Mouse (Mus musculus): ENCODE results near the gene Mlxip. TPM values are rescaled to one million over a fixed set of nuclear protein-coding genes. Genes with fewer than 3 reads are reported as not detected.

Mlxip gene
- polyA plus RNA-seq (2015; fragmentation: Nextera tagmentation; extraction: Ambion mirVana) = 17.4 and 18.7 TPM in 2 replicates

GRCm38 (mm10) chr5:123394303-123394956 lies at the start of gene Mlxip:
TSS of gene Mlxip (plus strand) at chr5:123394798.
- Histone ChIP-seq H3K4me1 (replicated peaks) (peaks cover 51% of the 10 kb centered on the region), H3K4me3 (replicated peaks) (peak within 1 kb of the TSS; percentile 95), H3K27ac (peak within 1 kb of the TSS; percentile 87), H3K4me2 (replicated peaks) (peak within 1 kb of the TSS; percentile 88), H3K9ac (replicated peaks) (peak within 1 kb of the TSS; percentile 96), H3K9me3 (no peaks in the 10 kb centered on the region), H3K36me3 (no peaks in the 10 kb centered on the region), H3K27me3 (no peaks in the 10 kb centered on the region)
- ATAC-seq = peak; percentile 95
- WGBS = under 1% methylated on average over 50 of the region's 50 CpGs

- no peaks in the 10 kb centered on the region for H3K27me3 ChIP-seq
- peak overlapping the region; percentile 99 for H3K9ac ChIP-seq (replicated peaks)
- H3K4me1 ChIP-seq (replicated peaks) = peaks cover 37% of the 10 kb centered on the region
- H3K27ac ChIP-seq = peak overlapping the region; percentile 99
- peak; percentile 24 for ATAC-seq
- no peaks in the 10 kb centered on the region for H3K9me3 ChIP-seq
- WGBS = under 1% methylated on average over 77 of the region's 87 CpGs
- peak overlapping the region; percentile 93 for H3K4me3 ChIP-seq (replicated peaks)
- peaks cover 5% of the 10 kb centered on the region for H3K36me3 ChIP-seq
- peak overlapping the region; percentile 91 for H3K4me2 ChIP-seq (replicated peaks)
Observed at GRCm38 (mm10) chr5:123344963-123345852, 49.4 kb upstream of the Mlxip start.

- Histone ChIP-seq H3K4me1 (replicated peaks) (peaks cover 45% of the 10 kb centered on the region), H3K27ac (peak overlapping the region; percentile 99), H3K9ac (replicated peaks) (peak overlapping the region; percentile 99), H3K36me3 (peaks cover 7% of the 10 kb centered on the region), H3K27me3 (no peaks in the 10 kb centered on the region), H3K9me3 (no peaks in the 10 kb centered on the region), H3K4me3 (replicated peaks) (peak overlapping the region; percentile 93), H3K4me2 (replicated peaks) (peak overlapping the region; percentile 91)
- peak; percentile 60 for ATAC-seq
- 0% methylated on average over 22 of the region's 22 CpGs for WGBS
Observed at GRCm38 (mm10) chr5:123345853-123346654, 48.5 kb upstream of the Mlxip start.

DNA sequence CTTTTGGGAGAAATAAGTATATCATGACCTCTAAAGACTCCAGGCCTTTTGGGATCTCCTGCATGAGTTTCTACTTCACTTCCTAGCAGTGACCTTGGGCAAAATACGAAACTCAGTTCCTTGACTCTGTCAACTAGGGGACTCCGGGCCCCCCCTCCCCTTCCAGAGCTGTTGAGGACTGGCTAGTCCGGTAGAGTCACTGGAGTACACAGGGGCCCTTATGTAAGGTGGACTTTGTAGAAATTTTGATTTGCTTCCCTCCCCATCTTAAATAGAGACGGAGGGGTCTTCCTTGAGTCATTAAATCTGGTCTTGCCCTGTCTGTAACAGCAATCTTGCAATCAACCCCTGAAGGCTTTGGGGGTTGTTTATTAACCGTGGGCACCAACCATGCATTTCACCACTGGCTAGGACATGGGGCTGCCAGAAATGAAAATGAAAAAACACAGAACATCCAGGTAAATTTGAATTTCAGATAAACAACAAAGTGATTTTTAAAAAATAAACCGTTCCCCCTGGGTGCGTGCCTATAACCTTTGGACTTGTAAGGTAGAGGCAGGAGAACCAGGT lies 47.8 kb upstream of the Mlxip start:
- ATAC-seq = no peak
- peak overlapping the region; percentile 99 for H3K9ac ChIP-seq (replicated peaks)
- H3K4me2 ChIP-seq (replicated peaks) = peak overlapping the region; percentile 91
- H3K36me3 ChIP-seq = peaks cover 11% of the 10 kb centered on the region
- WGBS = 61% methylated on average over 7 of the region's 7 CpGs
- H3K4me1 ChIP-seq (replicated peaks) = peaks cover 51% of the 10 kb centered on the region
- H3K27me3 ChIP-seq = no peaks in the 10 kb centered on the region
- H3K27ac ChIP-seq = peak overlapping the region; percentile 99
- H3K4me3 ChIP-seq (replicated peaks) = peak overlapping the region; percentile 93
- no peaks in the 10 kb centered on the region for H3K9me3 ChIP-seq

DNA sequence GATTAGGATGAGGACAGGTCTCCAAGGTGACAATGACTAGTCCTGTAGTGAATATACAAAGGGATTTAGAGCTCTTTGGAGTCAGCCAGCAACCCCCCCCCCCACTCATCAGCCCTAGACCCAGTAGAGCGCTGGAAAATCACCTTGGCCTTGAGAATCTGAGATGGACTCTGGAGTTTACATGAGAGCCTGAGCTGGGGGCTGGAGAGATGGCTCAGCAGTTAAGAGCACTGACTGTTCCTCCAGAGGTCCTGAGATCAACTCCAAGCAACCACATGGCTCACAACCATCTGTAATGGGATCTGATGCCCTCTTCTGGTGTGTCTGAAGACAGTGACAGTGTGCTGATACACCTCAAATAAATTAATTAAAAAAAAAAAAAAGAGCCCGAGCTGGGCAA lies 46.6 kb upstream of the Mlxip start:
- H3K4me2 ChIP-seq (replicated peaks) = peak overlapping the region; percentile 91; the same call in 1 of the 2 replicates
- H3K27me3 ChIP-seq = no peaks in the 10 kb centered on the region
- peaks cover 56% of the 10 kb centered on the region for H3K4me1 ChIP-seq (replicated peaks)
- no peaks in the 10 kb centered on the region for H3K9me3 ChIP-seq
- peaks cover 18% of the 10 kb centered on the region for H3K36me3 ChIP-seq
- 81% methylated on average over 2 of the region's 2 CpGs for WGBS
- H3K27ac ChIP-seq = 0 out of 2 replicates have a peak overlapping the region, but pooled peaks have one; percentile 19
- H3K9ac ChIP-seq (replicated peaks) = no peak overlapping the region
- no peak overlapping the region for H3K4me3 ChIP-seq (replicated peaks)
- no peak for ATAC-seq

DNA sequence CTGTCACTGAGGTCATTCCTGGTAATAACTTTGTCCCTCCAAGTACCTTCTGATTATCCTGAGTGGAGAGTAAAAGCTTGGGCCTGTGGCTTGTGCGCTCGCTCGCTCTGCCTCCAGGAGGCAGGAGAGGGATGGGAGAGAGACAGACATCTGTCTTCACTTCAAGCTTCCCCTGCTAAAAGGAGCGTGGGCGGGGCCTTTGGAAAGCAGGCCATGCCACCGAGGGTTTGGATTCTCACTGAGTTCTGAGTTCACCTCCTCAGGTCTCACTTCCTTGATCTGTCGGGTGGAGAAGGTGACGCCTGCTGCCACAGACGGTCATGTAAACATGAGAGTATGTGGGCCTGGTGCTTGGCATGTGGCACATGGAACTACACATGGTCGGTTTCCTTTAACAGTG lies 44.2 kb upstream of the Mlxip start:
- Histone ChIP-seq H3K9me3 (no peaks in the 10 kb centered on the region), H3K9ac (replicated peaks) (no peak overlapping the region), H3K4me2 (replicated peaks) (no peak overlapping the region), H3K27me3 (no peaks in the 10 kb centered on the region), H3K27ac (no peak overlapping the region), H3K36me3 (peaks cover 33% of the 10 kb centered on the region), H3K4me1 (replicated peaks) (peaks cover 55% of the 10 kb centered on the region), H3K4me3 (replicated peaks) (no peak overlapping the region)
- WGBS = 79% methylated on average over 10 of the region's 10 CpGs
- no peak for ATAC-seq

DNA sequence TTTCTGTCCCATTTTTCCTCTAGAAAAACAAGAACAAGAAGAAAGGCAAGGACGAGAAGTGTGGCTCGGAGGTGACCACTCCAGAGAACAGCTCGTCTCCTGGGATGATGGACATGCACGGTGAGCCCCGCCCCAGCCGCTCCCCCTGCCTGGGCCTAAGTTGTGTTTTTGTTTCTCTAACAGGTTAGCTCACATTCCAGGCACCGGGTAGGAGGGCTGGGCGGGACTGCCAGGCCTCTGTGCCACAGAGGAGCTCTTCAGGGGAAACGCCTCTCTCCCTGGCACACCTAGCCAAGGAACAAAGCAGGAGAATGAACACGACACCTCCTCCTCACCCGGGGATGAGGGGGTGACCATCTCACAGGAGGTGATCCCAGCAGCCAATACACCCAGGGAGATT lies 38.7 kb upstream of the Mlxip start:
- no peaks in the 10 kb centered on the region for H3K27me3 ChIP-seq
- no peak overlapping the region for H3K4me3 ChIP-seq (replicated peaks)
- peaks cover 80% of the 10 kb centered on the region for H3K36me3 ChIP-seq
- H3K27ac ChIP-seq = no peak overlapping the region
- no peak for ATAC-seq
- 86% methylated on average over 11 of the region's 11 CpGs for WGBS
- no peak overlapping the region for H3K4me2 ChIP-seq (replicated peaks)
- H3K9ac ChIP-seq (replicated peaks) = no peak overlapping the region
- H3K9me3 ChIP-seq = no peaks in the 10 kb centered on the region
- H3K4me1 ChIP-seq (replicated peaks) = peaks cover 16% of the 10 kb centered on the region; the same call in 1 of the 2 replicates

DNA sequence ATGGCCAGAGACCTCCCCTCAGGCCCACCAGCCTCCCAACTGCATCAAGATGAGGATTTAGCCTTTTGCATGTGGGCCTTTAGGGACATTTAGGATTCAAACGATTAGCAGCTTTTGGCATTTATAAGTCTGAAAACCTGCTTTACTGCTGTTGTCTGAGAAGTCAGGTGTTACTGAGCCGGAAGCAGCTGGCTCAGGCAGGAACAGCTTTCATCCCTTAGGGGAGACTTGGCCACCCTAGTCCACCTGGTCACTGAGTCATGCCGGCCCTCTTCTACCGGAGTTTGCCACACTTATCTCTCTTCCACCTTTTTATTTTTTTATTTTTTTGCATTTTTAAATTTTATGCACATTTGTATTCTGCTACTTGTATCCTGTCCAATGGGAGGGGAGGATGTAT lies 37.3 kb upstream of the Mlxip start:
- H3K36me3 ChIP-seq = peaks cover 84% of the 10 kb centered on the region
- H3K9me3 ChIP-seq = no peaks in the 10 kb centered on the region
- H3K27me3 ChIP-seq = no peaks in the 10 kb centered on the region
- H3K4me3 ChIP-seq (replicated peaks) = no peak overlapping the region
- H3K9ac ChIP-seq (replicated peaks) = no peak overlapping the region
- peaks cover 9% of the 10 kb centered on the region; the same call in 1 of the 2 replicates for H3K4me1 ChIP-seq (replicated peaks)
- WGBS = 92% methylated on average over 4 of the region's 4 CpGs
- H3K27ac ChIP-seq = no peak overlapping the region
- ATAC-seq = no peak
- H3K4me2 ChIP-seq (replicated peaks) = no peak overlapping the region

GRCm38 (mm10) chr5:123359431-123359830 lies 35.2 kb upstream of the Mlxip start:
- no peaks in the 10 kb centered on the region for H3K9me3 ChIP-seq
- ATAC-seq = no peak
- no peak overlapping the region for H3K4me2 ChIP-seq (replicated peaks)
- 91% methylated on average over 6 of the region's 6 CpGs for WGBS
- H3K27ac ChIP-seq = no peak overlapping the region
- H3K9ac ChIP-seq (replicated peaks) = no peak overlapping the region
- no peaks in the 10 kb centered on the region for H3K4me1 ChIP-seq (replicated peaks)
- H3K27me3 ChIP-seq = no peaks in the 10 kb centered on the region
- H3K36me3 ChIP-seq = peaks cover 99% of the 10 kb centered on the region
- no peak overlapping the region for H3K4me3 ChIP-seq (replicated peaks)

GRCm38 (mm10) chr5:123362911-123363310 lies 31.7 kb upstream of the Mlxip start:
- Histone ChIP-seq H3K9me3 (no peaks in the 10 kb centered on the region), H3K4me2 (replicated peaks) (no peak overlapping the region), H3K4me1 (replicated peaks) (no peaks in the 10 kb centered on the region), H3K36me3 (peaks cover 96% of the 10 kb centered on the region), H3K27ac (no peak overlapping the region), H3K27me3 (no peaks in the 10 kb centered on the region), H3K4me3 (replicated peaks) (no peak overlapping the region), H3K9ac (replicated peaks) (no peak overlapping the region)
- no peak for ATAC-seq
- 88% methylated on average over 4 of the region's 4 CpGs for WGBS

- no peak overlapping the region for H3K4me2 ChIP-seq (replicated peaks)
- H3K27me3 ChIP-seq = no peaks in the 10 kb centered on the region
- H3K9me3 ChIP-seq = no peaks in the 10 kb centered on the region
- WGBS = 93% methylated on average over 11 of the region's 11 CpGs
- ATAC-seq = no peak
- H3K4me3 ChIP-seq (replicated peaks) = no peak overlapping the region
- H3K9ac ChIP-seq (replicated peaks) = no peak overlapping the region
- no peaks in the 10 kb centered on the region for H3K4me1 ChIP-seq (replicated peaks)
- peaks cover 91% of the 10 kb centered on the region for H3K36me3 ChIP-seq
- H3K27ac ChIP-seq = no peak overlapping the region
Observed at GRCm38 (mm10) chr5:123364302-123364971, 30.2 kb upstream of the Mlxip start.
